Mouse (Mus musculus) spleen, adult 2 months (tissue): ENCODE results near the gene Slc12a7. TPM values are rescaled to one million over a fixed set of nuclear protein-coding genes. Genes with fewer than 3 reads are reported as not detected.

Experiments
- DNase-seq, 2 experiments: peaks; one replicate each; pipeline versions ENCODE4 v3.0.0 to v3.0.0-alpha.2; 2012 to 2021; ENCODE audit warnings: low spot score in 2 of 2, low read depth in 1 of 2
- H3K27ac ChIP-seq: fragments of 200-500 bp; 2 replicates; pipeline ENCODE4 v1.5.1; 2012; ENCODE audit warnings: low read length, inconsistent platforms; ENCODE audit not compliant: insufficient read depth
- H3K27me3 ChIP-seq: fragments of 200-500 bp; 2 replicates; pipeline ENCODE4 v1.6.1; 2012; ENCODE audit warnings: mild to moderate bottlenecking, moderate library complexity, low read length, inconsistent platforms; ENCODE audit not compliant: control insufficient read depth, insufficient read depth
- H3K36me3 ChIP-seq: fragments of 200-500 bp; 2 replicates; pipeline ENCODE4 v1.6.1; 2012; ENCODE audit warnings: mild to moderate bottlenecking, low read length, inconsistent platforms; ENCODE audit not compliant: control insufficient read depth, insufficient read depth
- H3K4me1 ChIP-seq: fragments of 200-500 bp; 2 replicates; pipeline ENCODE4 v1.6.1; 2011; ENCODE audit warnings: inconsistent platforms; ENCODE audit not compliant: control insufficient read depth, insufficient read depth, insufficient read length
- H3K4me3 ChIP-seq: fragments of 200-500 bp; 2 replicates; pipeline ENCODE4 v1.5.1; 2011; ENCODE audit warnings: mild to moderate bottlenecking, inconsistent platforms; ENCODE audit not compliant: insufficient read depth, insufficient read length; ENCODE audit errors: extremely low read depth
- CTCF ChIP-seq: fragments of 200-500 bp; IDR thresholded peaks from 2 replicates; pipeline ENCODE4 v1.5.1; 2011; ENCODE audit warnings: mild to moderate bottlenecking, inconsistent platforms; ENCODE audit not compliant: insufficient read depth, insufficient read length, insufficient replicate concordance; ENCODE audit errors: extremely low read depth
- POLR2A ChIP-seq: fragments of 200-500 bp; IDR thresholded peaks from 2 replicates; pipeline ENCODE4 v1.6.1; 2011; ENCODE audit warnings: low read depth, low read length, inconsistent platforms
- WGBS: fragments of 180-500 bp; shearing (Covaris S2); methylation state at CpG from one replicate; pipeline ENCODE4 v1.1.7; 2018; 5-methylcytosine and 5-hydroxymethylcytosine counted together
- polyA plus RNA-seq: library from polyadenylated mRNA; depleted of rRNA; stranded (reverse); fragments of >200 nt; gene quantifications from 2 replicates; pipeline ENCODE4 v1.2.3, GENCODE M21; 2012

Slc12a7 gene
- polyA plus RNA-seq, 1 experiment: 56.2 TPM

GRCm38 (mm10) chr13:73823711-73824110 is 90.8 kb downstream of the Slc12a7 start:
- H3K27ac ChIP-seq: no peak overlapping the region
- no peak for TF ChIP-seq POLR2A
- no peak for TF ChIP-seq CTCF
- 89% methylated on average over 6 of the region's 6 CpGs for WGBS
- no peaks in the 10 kb centered on the region for H3K4me1 ChIP-seq
- no peak for DNase-seq
- no peaks in the 10 kb centered on the region for H3K27me3 ChIP-seq
- no peak overlapping the region for H3K4me3 ChIP-seq
- H3K36me3 ChIP-seq: no peaks in the 10 kb centered on the region

DNA sequence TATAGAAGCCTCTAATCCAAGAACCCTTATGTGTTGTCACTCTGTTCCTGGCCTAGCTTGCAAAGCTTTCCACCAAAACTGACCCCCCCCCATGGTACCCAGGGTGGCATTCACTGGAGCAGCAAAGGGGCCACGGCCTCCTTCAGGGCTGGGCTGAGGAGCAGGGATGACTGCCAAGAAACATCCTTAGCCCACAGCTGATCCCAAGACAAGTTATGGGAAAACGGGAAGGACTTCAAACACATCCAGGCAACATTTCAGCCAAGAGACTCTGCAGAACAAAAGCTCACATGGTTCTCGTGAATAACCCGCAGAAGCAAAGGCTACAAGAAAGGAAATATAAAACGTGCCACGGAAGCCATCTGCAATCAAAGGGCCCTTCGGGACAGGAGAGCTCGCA is 94.3 kb downstream of the Slc12a7 start:
- H3K27ac ChIP-seq: no peak overlapping the region
- H3K4me3 ChIP-seq: no peak overlapping the region
- H3K27me3 ChIP-seq: no peaks in the 10 kb centered on the region
- no peak for DNase-seq
- TF ChIP-seq CTCF: no peak
- TF ChIP-seq POLR2A: no peak
- no peaks in the 10 kb centered on the region for H3K4me1 ChIP-seq
- whole genome bisulfite sequencing: 42% methylated on average over 8 of the region's 8 CpGs
- no peaks in the 10 kb centered on the region for H3K36me3 ChIP-seq

DNA sequence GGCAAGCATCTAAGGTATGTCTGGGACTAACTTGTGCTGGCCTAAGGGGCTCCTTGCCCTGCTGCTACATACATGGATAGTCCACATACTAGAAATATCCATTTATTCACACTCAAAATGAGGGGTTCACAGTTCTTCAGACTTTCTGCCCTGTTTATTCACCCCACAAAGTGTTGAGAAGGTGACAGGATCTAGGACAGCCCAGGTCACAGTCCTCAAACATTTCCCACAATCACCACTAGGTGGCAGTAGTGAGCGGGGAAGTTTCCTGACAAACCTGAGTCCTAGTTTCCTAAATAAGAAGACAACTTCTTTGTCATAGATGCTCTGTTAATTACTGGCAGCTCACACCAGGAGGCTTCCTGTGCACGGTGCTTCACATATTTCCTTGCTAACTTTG is 98.6 kb downstream of the Slc12a7 start:
- Histone ChIP-seq H3K4me1 (no peaks in the 10 kb centered on the region), H3K36me3 (no peaks in the 10 kb centered on the region), H3K4me3 (no peak overlapping the region), H3K27me3 (no peaks in the 10 kb centered on the region), H3K27ac (no peak overlapping the region)
- DNase-seq: peak; percentile 7 to 29
- WGBS: 4% methylated on average over 2 of the region's 2 CpGs
- peak; percentile 72; the same call in 1 of the 2 replicates for TF ChIP-seq CTCF
- TF ChIP-seq POLR2A: no peak

- Histone ChIP-seq H3K27ac (no peak overlapping the region), H3K4me1 (no peaks in the 10 kb centered on the region), H3K36me3 (no peaks in the 10 kb centered on the region), H3K27me3 (no peaks in the 10 kb centered on the region), H3K4me3 (no peak overlapping the region)
- TF ChIP-seq POLR2A (no peak), CTCF (no peak)
- no peak for DNase-seq
- 88% methylated on average over 12 of the region's 12 CpGs for WGBS
Measured at GRCm38 (mm10) chr13:73833809-73834208, 100.9 kb downstream of the Slc12a7 start.

DNA sequence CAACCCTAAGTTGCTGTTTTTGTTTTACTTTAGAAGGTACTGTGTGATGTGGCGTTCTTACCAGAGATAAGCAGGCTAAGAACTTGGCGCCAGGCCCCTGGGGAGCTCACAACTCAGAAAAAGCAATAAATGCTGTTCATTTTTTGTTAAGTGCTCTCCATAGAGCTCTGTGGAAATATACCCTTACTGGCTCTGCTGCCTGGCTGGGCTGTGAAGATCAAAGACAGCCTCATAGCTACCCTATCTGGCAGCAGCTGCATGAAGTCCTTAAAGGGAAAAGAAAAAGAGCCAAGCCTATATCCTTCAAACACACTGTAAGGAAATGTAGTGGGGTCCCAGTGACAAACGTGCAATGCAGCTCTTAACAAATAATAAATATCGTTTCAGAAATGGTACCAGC is 102.9 kb downstream of the Slc12a7 start:
- WGBS: 57% methylated on average over 4 of the region's 4 CpGs
- Histone ChIP-seq H3K27me3 (no peaks in the 10 kb centered on the region), H3K4me3 (no peak overlapping the region), H3K27ac (no peak overlapping the region), H3K4me1 (no peaks in the 10 kb centered on the region), H3K36me3 (no peaks in the 10 kb centered on the region)
- no peak for TF ChIP-seq CTCF
- TF ChIP-seq POLR2A: no peak
- DNase-seq: no peak

DNA sequence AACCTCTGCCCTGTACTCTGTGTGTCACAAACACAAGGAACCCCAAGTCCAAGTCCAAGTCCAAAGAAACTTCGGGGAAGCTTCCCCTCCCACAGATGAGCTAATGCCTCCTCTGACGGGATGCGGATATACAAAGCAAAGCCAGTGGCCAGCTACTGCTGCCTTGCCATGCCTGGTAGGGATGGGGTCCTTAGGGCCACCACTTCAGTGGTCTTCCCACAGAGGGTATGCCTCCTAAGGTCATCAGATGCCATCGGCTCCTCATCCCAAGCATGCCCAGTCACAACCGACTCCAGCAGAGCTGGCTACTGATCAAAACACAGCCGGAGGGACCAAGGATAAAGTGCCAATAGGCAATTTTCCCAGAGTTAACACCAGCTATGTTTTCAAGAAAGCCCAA is 103.6 kb downstream of the Slc12a7 start:
- 84% methylated on average over 6 of the region's 6 CpGs for WGBS
- Histone ChIP-seq H3K36me3 (no peaks in the 10 kb centered on the region), H3K4me3 (no peak overlapping the region), H3K27me3 (no peaks in the 10 kb centered on the region), H3K27ac (no peak overlapping the region), H3K4me1 (no peaks in the 10 kb centered on the region)
- no peak for DNase-seq
- TF ChIP-seq CTCF (no peak), POLR2A (no peak)

DNA sequence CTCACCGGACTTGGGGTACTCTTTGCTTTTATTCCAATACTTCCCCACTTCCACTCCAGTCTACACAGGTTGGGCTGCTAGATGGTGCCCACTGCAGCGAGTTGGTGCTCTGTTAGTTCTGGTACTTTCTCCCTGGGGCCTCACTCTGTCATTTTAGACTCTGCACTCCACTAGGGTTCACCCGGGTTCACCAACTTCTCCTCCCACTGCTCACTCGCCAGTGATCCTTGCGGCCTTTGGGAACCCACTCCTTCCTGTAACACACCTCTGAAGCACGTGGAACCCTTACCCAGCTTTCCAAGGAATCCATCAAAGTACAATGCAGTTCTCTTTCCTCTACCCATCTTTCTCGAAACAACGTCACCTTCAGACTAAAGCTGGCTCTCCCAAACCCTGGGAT is 104.8 kb downstream of the Slc12a7 start:
- WGBS: 74% methylated on average over 8 of the region's 8 CpGs
- TF ChIP-seq POLR2A (no peak), CTCF (no peak)
- Histone ChIP-seq H3K4me1 (no peaks in the 10 kb centered on the region), H3K36me3 (no peaks in the 10 kb centered on the region), H3K27me3 (no peaks in the 10 kb centered on the region), H3K27ac (no peak overlapping the region), H3K4me3 (no peak overlapping the region)
- DNase-seq: no peak
